Mouse (Mus musculus) embryonic fibroblast, embryonic 13.5 days (primary cell): ENCODE results near the gene Rasgef1b.

ENCODE experiments used
- CTCF ChIP-seq: IDR thresholded peaks from 2 replicates; pipeline ENCODE4 v1.5.1; 2011; ENCODE audit warnings: mild to moderate bottlenecking, control low read depth, low read length, moderate library complexity, borderline replicate concordance; ENCODE audit not compliant: insufficient read depth
- POLR2A ChIP-seq: IDR thresholded peaks from 2 replicates; pipeline ENCODE4 v1.6.1; 2011; ENCODE audit warnings: low read depth, mild to moderate bottlenecking, control low read depth, low read length, moderate library complexity

- TF ChIP-seq CTCF: no peak
- no peak for TF ChIP-seq POLR2A
Measured at GRCm38 (mm10) chr5:99541321-99541895, 187.5 kb downstream of the Rasgef1b start.
